Mouse (Mus musculus) embryonic facial prominence, embryonic 14.5 days (tissue): ENCODE results near the gene Fam71e1. TPM values are rescaled to one million over a fixed set of nuclear protein-coding genes. Genes with fewer than 3 reads are reported as not detected.

ENCODE experiments used
- microRNA-seq: library from miRNA; unstranded; fragments of <30 nt; microRNA quantifications from one replicate; pipeline ENCODE4, GENCODE M21; 2016; ENCODE audit warnings: borderline number of aligned reads
- polyA plus RNA-seq: library from polyadenylated mRNA; unstranded; fragments of >200 nt; fragmentation: Nextera tagmentation; extraction: Ambion mirVana; gene quantifications from 2 replicates; pipeline ENCODE4 v1.2.1, GENCODE M21; 2014

Gene Fam71e1
- polyA plus RNA-seq, 1 experiment from 2014 or later = 5.4 TPM

Small RNA genes within 50 kb of the gene (microRNA-seq; reads per million reads assigned to microRNA genes)
- gene Mir7052 = 0.50 reads per million
- not detected for gene Mir7053

Other genes starting within 250 kb of the Fam71e1 start
- 0.83 and 1.1 TPM in 2 replicates for gene 1700028J19Rik, start 249.9 kb upstream of the Fam71e1 start, polyA plus RNA-seq
- 117 and 144 TPM in 2 replicates for gene 2410002F23Rik, start 249.9 kb upstream of the Fam71e1 start, polyA plus RNA-seq
- gene Acp4, start 239.2 kb upstream of the Fam71e1 start, polyA plus RNA-seq = 0.92 and 0.96 TPM in 2 replicates
- gene Gm15517, start 235.1 kb upstream of the Fam71e1 start, polyA plus RNA-seq = not detected in 2 replicates
- gene Clec11a, start 189.7 kb upstream of the Fam71e1 start, polyA plus RNA-seq = 27.3 and 34.6 TPM in 2 replicates
- gene Shank1, start 186.3 kb upstream of the Fam71e1 start, polyA plus RNA-seq = 3.6 and 3.7 TPM in 2 replicates
- 2.4 and 2.6 TPM in 2 replicates for gene Syt3, start 112.5 kb upstream of the Fam71e1 start, polyA plus RNA-seq
- gene 1700008O03Rik, start 110.8 kb upstream of the Fam71e1 start, polyA plus RNA-seq = 0.33 and 0.80 TPM in 2 replicates
- 1.8 and 2.1 TPM in 2 replicates for gene Lrrc4b, start 67.6 kb upstream of the Fam71e1 start, polyA plus RNA-seq
- 0.43 and 0.47 TPM in 2 replicates for gene Aspdh, start 31.2 kb upstream of the Fam71e1 start, polyA plus RNA-seq
- 91.2 and 92.8 TPM in 2 replicates for gene Josd2, start 28.6 kb upstream of the Fam71e1 start, polyA plus RNA-seq
- 140 and 145 TPM in 2 replicates for gene Emc10, start 52 bp upstream of the Fam71e1 start, polyA plus RNA-seq
- 0.38 and 0.57 TPM in 2 replicates for gene Mybpc2, start 28.1 kb downstream of the Fam71e1 start, polyA plus RNA-seq
- gene Spib, start 35.5 kb downstream of the Fam71e1 start, polyA plus RNA-seq = 0.26 and 0.35 TPM in 2 replicates
- 57.9 and 64.1 TPM in 2 replicates for gene Pold1, start 52.3 kb downstream of the Fam71e1 start, polyA plus RNA-seq
- gene Nr1h2, start 57.4 kb downstream of the Fam71e1 start, polyA plus RNA-seq = 60.8 and 64.5 TPM in 2 replicates
- 1.7 and 2.8 TPM in 2 replicates for gene Napsa, start 75.8 kb downstream of the Fam71e1 start, polyA plus RNA-seq
- gene Kcnc3, start 94.1 kb downstream of the Fam71e1 start, polyA plus RNA-seq = 0.49 and 0.67 TPM in 2 replicates
- 13.6 and 13.8 TPM in 2 replicates for gene Myh14, start 174.3 kb downstream of the Fam71e1 start, polyA plus RNA-seq
- not detected in 2 replicates for gene Izumo2, start 212.2 kb downstream of the Fam71e1 start, polyA plus RNA-seq